Mouse (Mus musculus): Measurements from ENCODE around the gene Gipc1.

Gene Gipc1

DNA sequence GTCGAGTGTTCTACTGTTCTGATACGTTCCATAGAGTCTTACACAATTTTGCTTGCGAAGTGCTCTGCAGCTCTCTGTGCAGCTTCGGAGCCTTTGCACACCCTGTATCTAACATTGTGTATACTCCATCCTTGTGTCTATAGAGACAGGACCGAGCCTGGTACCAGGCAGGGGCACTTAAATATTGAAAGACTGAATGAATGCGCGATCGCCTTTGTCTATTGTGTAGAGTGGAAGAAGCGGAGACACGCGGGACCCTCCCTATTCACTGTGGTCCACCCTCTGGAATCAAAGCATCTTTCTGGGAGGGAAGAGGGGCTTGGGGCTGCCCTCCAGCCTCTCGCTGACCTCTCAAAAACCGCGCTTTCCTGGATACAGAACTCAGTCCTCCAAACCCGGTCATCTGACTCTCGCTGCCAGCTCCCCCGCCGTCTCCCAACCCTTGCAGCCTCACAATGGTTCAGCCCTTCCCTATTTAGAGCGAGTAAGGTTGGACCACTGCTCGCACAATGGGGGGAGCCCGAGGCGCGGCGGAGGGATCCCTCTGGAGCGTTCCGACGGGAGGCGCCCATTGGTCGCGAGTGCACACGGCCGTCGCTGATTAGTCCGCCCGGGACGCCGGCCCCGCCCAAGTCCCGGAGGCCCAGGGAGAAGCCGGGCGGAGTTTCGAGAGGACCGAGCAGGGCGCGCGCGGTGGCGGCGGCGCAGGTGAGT is at the start of gene Gipc1:
Gene Gipc1 (plus strand): TSS at position 648 of the 714 bp plus-strand sequence.
- DNase-seq (ENCODE audit: low read depth) = peak; percentile 96

DNA sequence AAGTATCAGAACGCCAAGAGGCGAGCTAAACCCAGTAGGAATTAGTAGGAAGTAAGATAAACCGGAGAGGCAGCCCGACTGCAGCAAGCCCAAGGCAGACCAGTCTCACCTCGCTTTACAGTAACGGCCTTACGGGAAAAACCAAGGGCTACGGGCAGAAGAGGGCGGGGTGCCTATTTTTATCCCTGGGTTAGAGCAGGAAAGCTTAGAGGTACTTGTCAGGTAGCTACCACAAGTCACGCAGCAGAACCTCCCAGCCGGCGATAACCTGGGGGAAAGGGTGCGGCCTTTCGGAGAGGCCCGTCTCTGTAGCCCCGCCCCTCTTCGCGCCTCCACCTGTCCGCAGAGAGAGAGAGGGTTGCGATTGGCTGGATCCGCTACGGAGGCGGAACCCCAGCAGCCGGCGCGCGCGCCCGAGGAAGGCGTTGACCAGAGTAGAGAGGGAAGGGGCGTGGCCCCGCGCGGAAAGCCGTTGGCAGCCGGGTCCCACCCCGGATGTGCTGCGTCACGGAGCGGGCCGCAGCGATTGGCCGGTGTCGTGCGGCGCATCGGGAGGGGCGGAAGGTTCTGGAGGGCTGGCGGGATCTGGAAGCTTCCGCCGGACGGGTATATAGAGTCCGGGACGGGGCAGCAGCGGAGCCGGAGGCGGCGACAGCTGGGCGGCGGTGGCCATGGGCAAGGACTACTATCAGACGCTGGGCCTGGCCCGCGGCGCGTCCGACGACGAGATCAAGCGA is 44.6 kb upstream of the Gipc1 start, which contains the start of the genes Tecr and Dnajb1:
Gene Tecr (minus strand): TSS at position 311 of the 737 bp plus-strand sequence.
Gene Dnajb1 (plus strand): TSS at position 533 of the 737 bp plus-strand sequence.
- peak; percentile 95 for DNase-seq (ENCODE audit: low read depth)

DNA sequence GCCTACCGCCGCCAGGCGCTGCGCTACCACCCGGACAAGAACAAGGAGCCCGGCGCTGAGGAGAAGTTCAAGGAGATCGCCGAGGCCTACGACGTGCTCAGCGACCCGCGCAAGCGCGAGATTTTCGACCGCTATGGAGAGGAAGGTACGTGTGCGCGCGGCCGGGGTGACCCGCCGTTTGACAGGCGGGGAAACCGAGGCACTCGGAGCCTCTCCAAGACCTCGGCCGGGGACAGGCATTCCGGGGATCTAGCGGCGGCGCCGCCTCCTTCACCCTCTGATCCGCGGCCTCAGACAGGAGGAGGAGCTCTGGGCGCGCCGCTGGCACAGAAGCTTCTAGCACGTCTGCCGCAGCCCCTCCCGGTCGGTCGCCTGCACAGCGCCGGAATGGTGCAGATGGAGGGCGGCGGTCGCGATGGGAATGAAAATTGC is 44.1 kb upstream of the Gipc1 start:
- no peak for DNase-seq (ENCODE audit: low read depth)

DNA sequence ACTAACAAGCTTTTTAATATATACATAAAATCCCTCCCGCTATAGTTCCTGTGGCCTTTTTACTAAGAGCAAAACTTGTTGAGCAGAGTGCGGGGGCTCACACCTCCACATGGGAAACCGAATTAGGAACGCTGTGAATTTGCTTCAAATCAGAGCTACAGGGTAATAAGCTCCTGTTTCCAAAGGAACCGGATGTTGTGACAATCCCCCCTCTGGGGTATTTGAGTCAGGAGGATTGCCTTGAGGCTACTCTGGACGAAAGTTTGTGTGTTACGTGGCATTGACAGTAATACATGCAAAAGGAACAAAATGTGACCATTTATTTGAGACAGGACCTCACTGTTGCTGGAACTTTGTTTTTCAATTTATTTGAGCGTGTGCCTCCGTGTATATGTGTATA is 43.4 kb upstream of the Gipc1 start:
- DNase-seq (ENCODE audit: low read depth) = no peak

DNA sequence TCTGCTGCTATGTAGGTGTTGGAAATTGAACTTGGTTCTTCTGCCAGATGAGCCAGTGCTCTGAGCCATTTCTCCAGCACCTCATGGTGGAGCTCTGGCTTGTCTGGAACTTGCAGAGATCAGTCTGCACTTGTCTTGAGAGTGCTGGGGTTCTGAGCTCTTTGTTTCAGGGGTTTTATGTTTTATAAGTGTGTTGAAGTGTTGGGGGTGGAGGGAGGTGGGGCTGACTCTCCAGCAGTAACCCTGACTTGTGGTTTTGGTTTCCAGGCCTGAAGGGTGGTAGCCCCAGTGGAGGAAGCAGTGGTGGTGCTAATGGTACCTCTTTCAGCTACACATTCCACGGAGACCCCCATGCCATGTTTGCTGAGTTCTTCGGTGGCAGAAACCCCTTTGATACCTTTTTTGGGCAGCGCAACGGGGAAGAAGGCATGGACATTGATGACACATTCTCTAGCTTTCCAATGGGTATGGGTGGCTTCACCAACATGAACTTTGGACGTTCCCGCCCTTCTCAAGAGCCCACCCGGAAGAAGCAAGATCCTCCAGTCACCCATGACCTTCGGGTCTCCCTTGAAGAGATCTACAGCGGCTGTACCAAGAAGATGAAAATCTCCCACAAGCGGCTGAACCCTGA is 42.8 kb upstream of the Gipc1 start:
- DNase-seq (ENCODE audit: low read depth) = no peak

DNA sequence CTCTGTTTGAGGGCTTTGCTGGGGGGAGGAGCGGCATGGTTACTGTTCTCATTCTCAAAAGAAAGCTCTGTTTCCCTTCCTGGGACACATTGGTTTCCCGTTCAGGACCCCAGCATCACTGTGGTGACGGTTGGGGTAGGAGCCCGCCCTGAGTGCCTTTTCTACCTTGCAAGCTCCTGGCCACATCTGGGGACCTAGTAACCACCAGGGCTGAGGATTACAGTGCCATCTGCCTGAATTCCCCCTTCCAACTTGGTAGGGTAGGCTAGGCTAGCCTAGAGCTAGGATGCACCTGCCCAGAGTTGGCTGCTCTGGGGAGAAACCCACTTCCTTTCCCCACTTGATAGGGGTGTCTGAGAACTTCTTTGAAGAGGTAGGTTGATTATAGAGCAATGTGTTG is 40.6 kb upstream of the Gipc1 start:
- no peak for DNase-seq (ENCODE audit: low read depth)

DNA sequence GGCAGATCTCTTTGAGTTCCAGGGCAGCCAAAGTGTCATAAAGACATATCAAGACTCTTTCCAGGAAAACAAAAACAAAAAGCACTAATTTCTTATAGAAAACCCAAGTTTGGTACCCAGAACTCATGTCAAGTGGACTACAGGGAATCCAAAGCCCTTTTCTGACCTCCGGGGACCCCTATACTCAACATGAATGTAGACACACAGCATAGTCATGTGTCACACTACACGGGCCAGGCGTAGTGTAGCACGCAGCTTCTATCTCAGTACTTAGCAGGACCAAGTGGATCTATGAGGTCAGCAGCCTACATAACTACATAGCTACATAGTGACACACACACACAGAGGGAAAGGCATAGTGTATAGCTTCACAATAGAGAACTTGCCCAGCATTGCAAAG is 38.8 kb upstream of the Gipc1 start:
- DNase-seq (ENCODE audit: low read depth) = no peak

DNA sequence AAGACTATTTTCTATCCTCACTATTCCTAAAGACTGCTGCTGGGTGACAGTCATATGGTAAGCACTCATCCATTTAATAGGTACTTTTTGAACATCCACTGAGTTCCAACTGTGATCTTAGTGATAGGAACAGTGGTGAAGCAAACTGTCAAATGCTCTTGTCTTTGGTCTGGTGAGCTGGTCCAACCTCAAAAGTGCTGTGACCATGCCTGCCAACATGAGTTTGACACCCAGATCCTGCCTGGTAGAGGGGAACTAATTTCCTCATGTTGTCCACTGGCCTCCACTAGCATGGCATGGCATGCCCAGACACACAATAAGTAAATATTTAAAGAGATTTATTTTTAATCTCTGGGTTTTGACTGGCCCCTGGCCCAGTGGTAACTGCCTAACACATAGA is 35.9 kb upstream of the Gipc1 start:
- no peak for DNase-seq (ENCODE audit: low read depth)

DNA sequence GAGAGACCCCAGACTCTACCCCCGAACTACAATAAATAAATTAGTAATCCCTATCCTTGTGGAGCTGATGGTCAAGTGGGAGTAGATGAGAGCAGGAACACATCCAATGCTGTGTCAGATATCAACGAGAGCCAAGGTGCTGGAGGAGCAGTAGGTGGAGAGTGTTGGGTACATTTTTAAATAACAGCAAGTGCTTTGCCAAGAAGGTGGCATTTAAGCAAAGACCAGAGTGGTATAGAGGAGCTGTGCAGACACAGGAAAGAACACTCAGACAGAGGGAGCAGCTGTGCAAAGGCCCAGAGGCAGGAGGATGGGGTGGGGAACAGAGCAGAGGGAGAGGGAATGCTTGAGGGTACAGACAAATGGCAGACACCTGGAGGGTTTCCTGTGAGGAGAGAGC is 35.4 kb upstream of the Gipc1 start:
- DNase-seq (ENCODE audit: low read depth) = no peak

DNA sequence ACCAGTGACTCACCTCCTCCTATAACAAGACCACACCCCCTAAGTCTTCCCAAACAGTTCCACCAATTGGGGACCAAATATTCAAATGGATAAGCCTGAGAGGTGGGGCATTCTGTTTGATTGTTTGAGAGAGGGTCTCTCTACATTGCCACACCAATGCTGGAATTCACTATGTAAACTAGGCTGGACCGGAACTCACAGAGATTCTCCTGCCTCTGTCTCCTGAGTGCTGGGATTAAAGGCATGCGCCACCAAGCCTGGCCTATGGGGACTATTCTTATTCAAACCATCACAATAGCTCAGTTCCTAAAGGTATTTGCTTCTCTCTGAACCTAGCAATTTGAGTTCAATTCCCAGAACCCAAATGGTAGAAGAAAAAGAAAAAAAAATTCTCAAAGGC is 33.9 kb upstream of the Gipc1 start:
- no peak for DNase-seq (ENCODE audit: low read depth)

DNA sequence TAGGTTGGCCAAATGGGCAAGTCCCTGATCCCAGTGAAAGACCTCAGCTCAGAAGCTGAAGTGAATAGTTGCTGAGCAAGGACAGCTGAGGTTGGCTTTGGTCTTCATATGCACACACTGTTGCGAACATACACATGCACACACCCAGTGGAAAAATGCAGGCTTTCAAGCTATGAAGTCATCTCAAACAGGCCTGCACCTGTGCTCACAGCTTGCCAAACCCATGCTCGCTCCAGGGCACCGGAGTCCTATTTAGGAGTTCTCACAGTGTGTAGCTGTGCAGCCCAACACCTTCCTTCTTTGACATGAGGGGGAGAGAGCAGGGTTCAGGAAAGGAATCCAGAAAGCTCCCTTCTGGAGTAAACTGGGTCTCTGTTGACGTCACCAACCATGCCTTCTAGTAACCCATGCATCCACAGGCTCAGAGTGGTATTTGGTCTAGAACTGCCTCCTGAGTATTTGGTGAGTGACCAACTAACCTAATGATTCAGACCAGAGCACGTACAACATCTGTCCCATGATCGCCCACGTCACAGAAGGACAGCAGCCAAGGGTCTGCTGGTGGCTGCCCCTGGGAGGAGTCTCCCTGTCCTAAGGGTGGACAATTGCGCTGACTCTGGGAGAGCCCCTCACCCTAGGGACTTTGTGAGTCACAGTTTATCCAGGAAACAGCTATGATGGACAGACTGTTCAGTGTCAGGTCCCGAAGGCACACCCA is 32.8 kb upstream of the Gipc1 start:
- DNase-seq (ENCODE audit: low read depth) = no peak

DNA sequence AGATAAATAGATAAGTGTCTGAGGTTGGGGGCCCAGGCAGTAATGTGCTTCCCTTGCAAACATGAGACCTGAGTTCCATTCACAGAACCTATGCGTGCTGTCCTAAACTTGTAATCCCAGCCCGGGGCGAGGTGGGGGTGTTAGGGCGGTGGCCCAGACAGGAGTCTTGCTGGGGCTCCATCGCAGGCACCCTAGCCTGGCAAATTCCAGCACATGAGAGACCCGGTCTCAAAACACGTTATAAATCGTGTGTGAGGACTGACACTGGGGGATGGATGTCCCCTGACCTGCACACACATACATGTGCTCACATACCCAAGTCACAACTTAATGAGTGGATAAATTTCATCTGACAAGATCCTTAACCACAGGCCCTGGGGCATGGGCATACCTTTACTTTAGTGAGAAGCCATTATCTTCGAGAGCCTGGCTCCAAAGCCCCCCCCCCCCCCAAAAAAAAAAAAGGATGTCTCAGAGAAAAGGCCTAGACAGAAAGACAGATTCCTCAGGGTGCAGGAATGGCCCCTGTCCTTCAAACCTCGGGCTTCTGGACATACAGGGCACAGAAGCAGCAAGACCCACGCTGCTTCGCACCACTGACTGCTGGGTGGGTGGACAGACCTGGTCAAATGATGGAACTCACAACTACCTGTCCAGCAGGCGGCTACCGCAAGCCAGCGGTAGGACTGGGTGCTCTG is 30.6 kb upstream of the Gipc1 start:
- DNase-seq (ENCODE audit: low read depth) = no peak

DNA sequence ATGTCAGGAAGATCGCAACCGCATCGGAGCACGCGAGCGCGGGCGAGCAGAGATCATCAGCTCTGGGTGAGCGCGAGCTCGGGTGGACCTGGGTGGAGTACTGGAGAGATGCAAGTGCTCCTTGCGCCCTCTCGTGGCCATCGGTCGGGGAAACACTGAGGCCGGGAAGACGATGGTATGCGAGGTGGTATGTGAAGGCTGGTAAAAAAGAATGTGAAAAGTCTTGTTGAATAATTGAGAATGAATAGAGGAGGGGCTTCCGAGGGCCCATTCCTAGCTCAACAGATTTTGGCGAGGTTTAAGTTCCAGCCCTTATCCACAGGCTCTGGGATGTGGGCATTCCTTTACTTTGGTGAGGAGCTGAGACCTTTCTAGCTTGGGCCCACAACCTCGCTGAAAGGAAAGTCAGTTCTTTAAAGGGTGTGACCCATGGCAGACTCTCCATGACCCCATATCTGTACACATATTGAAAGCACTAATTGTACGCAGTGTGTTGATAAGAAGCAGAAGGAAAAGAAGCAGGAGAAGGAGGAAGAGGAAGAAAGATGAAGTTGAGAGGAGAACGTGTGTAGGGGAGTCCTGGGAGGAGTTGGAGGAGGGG is 30.0 kb upstream of the Gipc1 start:
- DNase-seq (ENCODE audit: low read depth) = peak; percentile 51

DNA sequence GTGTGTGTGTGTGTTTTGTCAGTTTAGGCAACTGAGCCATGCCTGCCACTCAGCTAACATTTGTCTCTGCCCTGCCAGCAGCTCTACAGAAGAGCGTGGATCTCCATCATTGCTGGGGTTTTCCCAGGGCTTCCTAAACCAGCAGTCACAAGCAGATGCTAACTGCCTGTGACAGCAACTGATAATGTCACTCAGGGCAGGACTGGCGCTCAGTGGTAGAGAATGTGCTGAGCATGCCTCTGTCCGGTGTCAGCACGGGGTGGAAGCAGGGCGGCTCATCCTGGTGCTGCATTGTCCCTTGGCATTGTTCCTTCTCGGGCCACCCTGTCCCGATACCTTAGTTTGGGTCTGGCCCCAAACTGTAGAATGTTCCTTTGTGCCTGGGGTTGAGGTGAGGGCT is 28.9 kb upstream of the Gipc1 start:
- DNase-seq (ENCODE audit: low read depth) = no peak

DNA sequence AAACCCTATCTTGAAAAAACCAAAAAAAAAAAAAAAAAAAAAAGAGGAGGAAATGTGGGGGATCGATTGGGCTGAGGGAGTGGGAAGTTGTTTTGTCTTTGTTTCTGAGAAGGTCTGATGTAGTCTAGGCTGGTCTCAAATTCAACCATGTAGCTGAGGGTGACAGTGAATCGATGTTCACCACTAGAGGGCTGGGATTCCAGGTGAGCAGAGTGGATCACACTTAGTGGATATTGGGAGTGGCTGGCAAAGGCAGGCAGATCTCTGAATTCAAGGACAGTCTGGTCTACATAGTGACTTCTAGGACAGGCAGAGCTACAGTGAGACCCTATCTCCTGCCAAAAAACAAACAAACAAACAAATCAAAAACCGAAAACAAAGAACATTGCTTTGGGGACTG is 27.7 kb upstream of the Gipc1 start:
- DNase-seq (ENCODE audit: low read depth) = no peak

DNA sequence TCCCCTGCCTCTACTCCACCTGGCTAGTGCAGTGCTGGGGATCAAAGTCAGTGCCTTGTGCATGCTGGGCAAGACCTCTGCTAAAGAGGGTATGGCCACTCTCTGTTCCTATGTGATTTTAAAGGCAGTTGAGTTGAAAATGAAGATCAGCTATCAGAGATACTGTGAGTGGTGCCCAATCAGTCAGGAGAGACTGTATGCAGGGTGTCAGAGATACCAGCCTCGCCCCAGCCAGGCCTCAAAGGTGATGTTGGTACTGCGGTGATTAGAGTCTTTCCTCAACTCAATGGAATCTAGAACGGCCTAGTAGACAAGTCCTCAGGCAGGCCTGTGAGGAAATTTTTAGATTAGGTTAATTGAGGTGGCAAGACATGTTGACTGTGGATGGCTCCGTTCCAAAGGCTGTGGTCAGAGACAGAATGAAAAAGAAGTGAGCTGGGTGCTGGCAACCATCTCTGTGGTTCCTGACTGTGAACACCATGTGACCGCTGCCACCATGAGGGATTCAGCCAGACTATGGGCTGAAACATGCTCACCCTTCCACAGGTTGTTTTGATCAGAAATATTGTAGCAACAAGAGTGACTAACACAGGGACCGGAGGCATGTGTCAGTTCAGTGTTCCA is 26.7 kb upstream of the Gipc1 start:
- DNase-seq (ENCODE audit: low read depth) = no peak

DNA sequence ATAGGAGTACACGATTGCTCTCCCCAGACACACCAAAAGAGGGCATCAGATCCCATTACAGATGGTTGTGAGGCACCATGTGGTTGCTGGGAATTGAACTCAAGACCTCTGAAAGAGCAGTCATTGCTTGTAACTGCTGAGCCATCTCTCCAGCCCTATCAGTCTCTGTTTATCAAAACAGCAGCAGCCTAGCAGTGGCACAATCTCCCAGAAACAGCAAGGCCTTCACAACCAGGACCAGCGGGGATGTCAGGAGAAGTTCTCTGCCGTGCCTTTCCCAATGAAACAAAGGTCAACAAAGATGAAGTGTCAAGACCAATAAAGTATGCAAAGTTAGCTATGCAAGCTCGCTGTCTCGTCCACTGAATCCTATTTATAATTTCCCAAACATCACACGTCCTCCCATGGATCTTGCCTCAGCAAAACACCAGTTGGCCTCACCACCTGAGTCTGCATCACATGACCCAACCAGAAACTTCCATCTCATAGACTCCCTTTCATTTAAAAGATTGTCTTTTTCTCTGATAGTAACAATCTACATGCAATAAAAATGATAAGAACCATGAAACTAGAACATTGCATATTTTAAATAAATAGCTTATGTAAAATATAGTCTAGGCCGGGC is 20.3 kb upstream of the Gipc1 start:
- no peak for DNase-seq (ENCODE audit: low read depth)

DNA sequence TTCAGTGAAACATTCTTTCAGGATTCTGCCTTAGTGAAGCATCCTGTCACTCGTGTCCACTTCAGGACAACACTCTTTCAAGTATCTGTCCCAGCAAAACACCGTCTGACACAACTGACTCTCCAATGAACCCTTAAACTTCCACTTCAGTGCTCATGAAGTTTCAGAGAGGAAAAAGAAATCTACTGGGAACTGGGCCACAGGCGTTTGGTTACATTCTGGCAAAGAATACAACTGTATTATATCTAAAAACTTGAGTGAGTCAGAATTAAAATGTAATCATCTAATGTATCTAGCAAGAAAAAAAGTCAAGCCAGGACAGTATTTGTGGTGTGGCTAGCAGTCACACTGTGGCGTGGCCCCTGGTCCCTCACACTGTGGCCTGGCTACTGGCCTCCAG is 13.6 kb upstream of the Gipc1 start:
- no peak for DNase-seq (ENCODE audit: low read depth)

DNA sequence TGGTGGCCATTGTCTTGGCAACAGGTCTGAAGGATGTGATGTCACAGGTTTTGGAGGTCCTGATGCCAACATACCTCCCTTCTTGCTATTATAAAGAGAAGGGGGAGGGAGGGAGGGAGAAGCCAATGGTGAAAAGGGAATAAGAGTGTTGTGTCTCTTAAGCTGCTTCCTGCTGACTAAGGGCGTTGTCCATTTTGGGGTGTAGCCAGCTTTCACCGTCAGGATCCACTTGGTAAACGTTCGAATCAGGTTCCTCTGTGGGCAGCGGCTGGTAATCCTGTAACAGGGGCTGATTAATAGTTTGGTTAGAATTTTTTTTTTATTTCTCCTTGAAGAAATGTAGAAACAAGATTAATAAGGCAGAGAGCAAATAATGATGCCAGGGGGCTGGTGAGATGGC is 12.8 kb upstream of the Gipc1 start:
- no peak for DNase-seq (ENCODE audit: low read depth)

DNA sequence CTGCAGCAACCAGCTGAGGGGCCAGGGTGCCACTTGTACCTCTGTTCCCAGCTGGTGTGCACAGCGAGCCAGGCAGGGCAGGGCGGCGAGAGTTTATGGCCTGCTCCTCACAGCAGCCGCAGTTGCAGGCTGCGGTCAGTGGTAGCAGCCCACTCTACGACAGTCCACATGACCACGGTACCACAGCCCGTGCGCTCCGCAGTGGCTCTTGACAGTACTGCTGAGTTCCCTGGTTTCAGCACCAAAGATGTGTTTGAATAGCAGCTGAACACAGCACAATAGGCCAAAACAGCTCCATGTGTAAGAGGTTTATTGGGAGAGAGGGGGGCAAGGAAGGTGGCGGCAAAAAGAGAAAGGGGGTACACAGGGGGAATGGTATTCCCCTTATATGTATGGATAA is 5.0 kb upstream of the Gipc1 start:
- no peak for DNase-seq (ENCODE audit: low read depth)

Measured in fibroblast of lung, adult 2 months (primary cell).